Mouse (Mus musculus): ENCODE measurements at regions not wholly inside any gene's neighbourhood (a gene's known extent, or its start where the extent isn't known, plus 50 kb on each side); places are given as distances from the start of the nearest gene placed in this dataset.

DNA sequence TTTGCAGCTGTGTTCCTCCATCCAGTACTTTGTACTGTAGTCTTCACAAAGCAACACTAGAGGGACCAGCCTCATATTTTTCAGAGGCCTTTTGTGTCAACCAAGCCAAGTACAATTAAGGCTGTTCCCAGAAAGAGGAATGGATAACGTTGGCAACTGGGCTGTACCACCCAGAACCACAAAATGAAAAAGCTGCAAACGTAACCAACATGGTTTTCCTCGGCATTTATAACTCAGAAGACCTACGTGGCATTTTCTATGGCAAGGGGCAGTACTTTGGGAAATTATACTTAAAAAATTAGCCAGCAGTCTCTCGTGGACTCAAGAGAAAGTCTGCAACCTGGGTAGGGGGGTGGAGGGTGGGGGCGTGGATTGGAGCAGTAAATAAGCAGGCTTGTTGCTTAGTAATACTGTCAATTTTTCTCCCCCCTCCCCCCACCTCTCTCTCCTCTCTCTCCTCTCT is 87.3 kb upstream of the Col1a2 start:
- TF ChIP-seq CTCF (IDR thresholded peaks at IDR 0.05; ENCODE audit: control insufficient read depth, insufficient read depth, insufficient replicate concordance, low read depth, low read length) (no peak), POLR2A (IDR thresholded peaks at IDR 0.05; ENCODE audit: control insufficient read depth, low read depth, low read length) (no peak)
